Mouse (Mus musculus) liver, adult 2 months (tissue): ENCODE results near the gene Atf7ip2. TPM values are rescaled to one million over a fixed set of nuclear protein-coding genes. Genes with fewer than 3 reads are reported as not detected.
A peak's percentile ranks its signal among the peaks of the same experiment; 100 is the strongest.
"Not testable (repeated sequence)": the region's sequence is repeated elsewhere in the genome, so short reads cannot be mapped to it uniquely, and the experiment has no call there.

Source experiments
- DNase-seq: peaks from one replicate; pipeline ENCODE4 v3.0.0-alpha.2; 2011; ENCODE audit warnings: low read depth, low spot score; ENCODE audit errors: extremely low read depth
- H3K27ac ChIP-seq: fragments of 200-500 bp; replicated peaks from 2 replicates; pipeline ENCODE4 v1.5.1; 2012; ENCODE audit warnings: low read depth, mild to moderate bottlenecking, control low read depth, inconsistent platforms, low read length; ENCODE audit not compliant: insufficient read depth
- H3K27me3 ChIP-seq: fragments of 200-500 bp; 2 replicates; pipeline ENCODE4 v1.6.1; 2012; ENCODE audit warnings: mild to moderate bottlenecking, moderate library complexity, low read length, inconsistent platforms; ENCODE audit not compliant: control insufficient read depth, insufficient read depth
- H3K36me3 ChIP-seq: fragments of 200-500 bp; 2 replicates; pipeline ENCODE4 v1.6.1; 2012; ENCODE audit warnings: low read length, inconsistent platforms; ENCODE audit not compliant: control insufficient read depth, insufficient read depth
- H3K4me1 ChIP-seq: fragments of 200-500 bp; 2 replicates; pipeline ENCODE4 v1.6.1; 2011; ENCODE audit warnings: low read length; ENCODE audit not compliant: control insufficient read depth, insufficient read depth
- H3K4me3 ChIP-seq: fragments of 200-500 bp; 2 replicates; pipeline ENCODE4 v1.5.1; 2011; ENCODE audit warnings: low read depth, mild to moderate bottlenecking, control low read depth, low read length, moderate library complexity; ENCODE audit not compliant: insufficient read depth
- H3K79me2 ChIP-seq: fragments of 200-500 bp; 2 replicates; pipeline ENCODE4 v1.6.1; 2012; ENCODE audit warnings: inconsistent platforms, mild to moderate bottlenecking, low read length, moderate library complexity; ENCODE audit not compliant: control insufficient read depth, insufficient read depth
- H3K9ac ChIP-seq: fragments of 200-500 bp; 2 replicates; pipeline ENCODE4 v1.6.1; 2012; ENCODE audit warnings: low read depth, mild to moderate bottlenecking, control low read depth, inconsistent platforms, low read length
- CTCF ChIP-seq: fragments of 200-500 bp; IDR thresholded peaks from 2 replicates; pipeline ENCODE4 v1.5.1; 2011; ENCODE audit warnings: low read depth, low read length, control low read depth
- POLR2A ChIP-seq: fragments of 200-500 bp; IDR thresholded peaks from 2 replicates; pipeline ENCODE4 v1.6.1; 2011; ENCODE audit warnings: low read length, control low read depth; ENCODE audit not compliant: insufficient read depth; ENCODE audit errors: extremely low read depth
- whole genome bisulfite sequencing: fragments of 180-500 bp; shearing (Covaris S2); methylation state at CpG from one replicate; pipeline ENCODE4 v1.1.7; 2018; 5-methylcytosine and 5-hydroxymethylcytosine counted together
- polyA plus RNA-seq: library from polyadenylated mRNA; depleted of rRNA; stranded (reverse); fragments of >200 nt; gene quantifications from 2 replicates; pipeline ENCODE4 v1.2.3, GENCODE M21; 2012
- total RNA-seq: library from RNA; depleted of rRNA; stranded (reverse); fragments of >200 nt; gene quantifications from 2 replicates; pipeline ENCODE4 v1.2.3, GENCODE M21; 2014

The Atf7ip2 gene
- total and polyA plus RNA-seq, 2 experiments: 0.09 TPM; not detected in 1

DNA sequence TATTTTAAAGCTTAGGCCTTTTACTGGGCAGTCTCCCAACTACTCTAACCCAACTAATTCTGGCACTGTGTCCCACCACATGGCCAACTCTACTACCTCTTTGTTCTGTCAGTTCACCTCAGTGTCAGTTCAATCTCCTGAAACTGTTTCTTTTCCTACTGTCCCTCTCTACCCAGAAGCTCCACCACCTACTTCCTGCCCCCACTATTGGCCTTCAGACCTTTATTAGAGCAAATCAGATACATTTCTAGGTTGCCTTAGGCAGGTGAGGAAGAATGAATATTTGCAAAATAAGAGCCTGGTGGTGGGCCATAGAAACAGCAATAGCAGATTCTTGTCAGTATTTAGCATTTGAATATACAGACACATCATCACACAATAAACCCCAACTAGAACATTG is 44.1 kb downstream of the Atf7ip2 start:
- no peak for DNase-seq
- no peak for TF ChIP-seq POLR2A
- TF ChIP-seq CTCF: no peak
- Histone ChIP-seq H3K27me3 (no peaks in the 10 kb centered on the region), H3K4me3 (no peak overlapping the region), H3K27ac (no peak overlapping the region), H3K9ac (no peak overlapping the region), H3K36me3 (no peaks in the 10 kb centered on the region), H3K79me2 (no peaks in the 10 kb centered on the region), H3K4me1 (no peaks in the 10 kb centered on the region)

DNA sequence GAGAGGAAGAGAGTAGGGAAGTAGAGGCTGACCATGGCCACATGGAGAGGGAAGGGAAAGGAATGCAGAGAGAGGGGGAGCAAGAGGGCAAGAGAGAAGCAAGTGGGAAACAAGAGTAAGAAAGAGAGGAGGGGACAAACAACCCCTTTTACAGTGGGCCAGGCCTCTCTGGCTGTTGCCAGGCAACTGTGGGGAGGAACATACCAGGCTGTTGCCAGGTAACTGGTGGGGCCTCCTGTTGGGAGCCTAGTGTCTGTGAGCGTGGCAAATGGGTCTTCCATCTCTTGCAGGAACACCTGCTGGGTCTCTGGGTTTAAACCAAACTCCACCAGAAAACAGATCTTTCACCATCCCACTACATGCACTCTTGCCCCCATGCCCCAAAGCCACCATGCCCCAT is 61.5 kb downstream of the Atf7ip2 start:
- Histone ChIP-seq H3K9ac (no peak overlapping the region), H3K27me3 (no peaks in the 10 kb centered on the region; the same call in 1 of the 2 replicates), H3K79me2 (no peaks in the 10 kb centered on the region), H3K36me3 (no peaks in the 10 kb centered on the region), H3K4me1 (no peaks in the 10 kb centered on the region), H3K27ac (no peak overlapping the region), H3K4me3 (no peak overlapping the region)
- no peak for DNase-seq
- TF ChIP-seq CTCF: no peak
- no peak for TF ChIP-seq POLR2A
- WGBS: 86% methylated on average over 1 of the region's 1 CpGs

- no peak for TF ChIP-seq POLR2A
- TF ChIP-seq CTCF: peak; percentile 35; the same call in 1 of the 2 replicates
- WGBS: 13% methylated on average over 3 of the region's 3 CpGs
- H3K36me3 ChIP-seq: no peaks in the 10 kb centered on the region
- DNase-seq: peak; percentile 49
- H3K27me3 ChIP-seq: no peaks in the 10 kb centered on the region
- H3K79me2 ChIP-seq: no peaks in the 10 kb centered on the region
- H3K4me1 ChIP-seq: no peaks in the 10 kb centered on the region
- no peak overlapping the region for H3K9ac ChIP-seq
- H3K4me3 ChIP-seq: no peak overlapping the region
- no peak overlapping the region for H3K27ac ChIP-seq
These were observed 79.7 kb downstream of the Atf7ip2 start for GRCm38 (mm10) chr16:10272256-10272655.

GRCm38 (mm10) chr16:10274465-10274864 is 82.0 kb downstream of the Atf7ip2 start:
- no peaks in the 10 kb centered on the region for H3K79me2 ChIP-seq
- no peak for TF ChIP-seq POLR2A
- TF ChIP-seq CTCF: peak; percentile 63
- no peak overlapping the region for H3K27ac ChIP-seq
- H3K36me3 ChIP-seq: no peaks in the 10 kb centered on the region
- H3K9ac ChIP-seq: no peak overlapping the region
- H3K27me3 ChIP-seq: no peaks in the 10 kb centered on the region
- H3K4me1 ChIP-seq: no peaks in the 10 kb centered on the region
- WGBS: 59% methylated on average over 4 of the region's 4 CpGs
- DNase-seq: no peak
- H3K4me3 ChIP-seq: no peak overlapping the region

DNA sequence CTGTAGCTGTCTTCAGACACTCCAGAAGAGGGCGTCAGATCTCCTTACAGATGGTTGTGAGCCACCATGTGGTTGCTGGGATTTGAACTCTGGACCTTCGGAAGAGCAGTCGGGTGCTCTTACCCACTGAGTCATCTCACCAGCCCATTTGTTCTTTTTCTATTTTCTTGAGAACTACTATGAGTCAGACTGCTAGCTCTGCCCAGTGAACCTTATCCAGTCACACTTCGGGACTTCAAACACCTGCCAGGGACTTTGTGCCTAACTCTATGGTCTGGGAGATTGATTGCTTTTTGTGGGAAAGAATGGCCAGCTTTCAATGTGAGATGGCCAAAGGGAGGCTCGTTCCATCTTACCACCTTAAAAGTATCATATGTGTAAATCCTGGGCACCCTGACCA is 84.3 kb downstream of the Atf7ip2 start:
- H3K9ac ChIP-seq, H3K4me3 ChIP-seq, H3K36me3 ChIP-seq, H3K4me1 ChIP-seq, H3K79me2 ChIP-seq, H3K27ac ChIP-seq, H3K27me3 ChIP-seq, DNase-seq: not testable (repeated sequence)
- WGBS: 73% methylated on average over 5 of the region's 5 CpGs

DNA sequence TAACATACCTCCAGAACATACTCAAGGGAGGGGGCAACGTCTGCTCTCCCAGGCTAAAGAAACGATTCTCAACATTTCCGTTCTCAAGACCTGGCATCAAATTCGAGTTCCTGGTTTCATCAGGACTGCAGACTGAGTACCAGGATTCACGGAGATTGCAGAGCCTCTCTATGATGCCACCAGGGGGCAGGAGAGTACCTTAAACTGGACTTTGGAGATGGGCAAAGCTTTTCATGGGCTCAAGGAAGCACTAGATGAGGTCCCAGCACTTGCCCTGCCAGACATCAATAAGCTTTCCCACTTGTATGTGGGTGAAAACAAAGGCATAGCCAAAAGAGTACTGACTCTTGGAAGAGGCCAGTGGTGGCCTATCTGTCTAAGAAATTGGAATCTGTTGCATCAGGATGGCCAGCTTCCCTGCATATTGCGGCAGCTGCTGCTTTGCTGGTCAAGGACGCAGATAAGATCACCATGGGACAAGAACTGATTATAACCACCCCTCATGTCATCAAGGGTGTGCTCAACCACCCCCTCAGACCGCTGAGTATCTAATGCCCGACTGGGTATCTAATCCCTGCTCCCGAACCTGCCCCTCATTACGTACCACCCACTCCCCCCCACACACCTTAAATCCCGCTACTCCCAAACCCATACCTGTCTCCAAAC is 87.9 kb downstream of the Atf7ip2 start:
- DNase-seq: peak; percentile 65
- Histone ChIP-seq H3K9ac (no peak overlapping the region), H3K4me3 (no peak overlapping the region), H3K27ac (no peak overlapping the region), H3K27me3 (no peaks in the 10 kb centered on the region), H3K79me2 (no peaks in the 10 kb centered on the region), H3K4me1 (no peaks in the 10 kb centered on the region), H3K36me3 (no peaks in the 10 kb centered on the region)
- WGBS: 45% methylated on average over 12 of the region's 12 CpGs
- no peak for TF ChIP-seq POLR2A
- TF ChIP-seq CTCF: peak; percentile 70
